In the genomic region with DNA sequence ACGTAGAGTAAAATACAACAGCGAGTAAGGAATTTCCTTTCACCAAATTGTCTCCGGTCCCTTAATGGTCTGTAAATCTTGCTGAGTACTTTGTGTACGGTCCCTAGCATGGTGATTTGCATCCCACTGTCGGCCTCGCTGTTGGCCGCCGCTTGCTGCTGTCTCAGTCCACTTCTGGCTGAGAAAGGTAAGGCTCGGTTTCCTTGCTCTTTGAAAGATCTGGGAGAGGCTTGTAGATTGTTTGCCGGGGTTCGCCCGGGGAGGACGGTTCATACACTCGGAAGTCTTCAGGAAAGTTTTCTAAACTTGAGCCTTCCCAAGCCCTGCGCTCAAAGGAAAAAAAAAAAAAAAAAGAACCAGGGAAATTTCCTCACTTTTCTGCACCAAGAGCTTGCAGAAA, we compare ENCODE assay signal across 8 mouse cellular contexts. TPM values are rescaled to one million over a fixed set of nuclear protein-coding genes. Genes with fewer than 3 reads are reported as not detected.
DNase-seq lines count a peak whose midpoint lies in the region; ATAC-seq and TF ChIP-seq lines count a peak whose summit lies in the region.

No protein-coding gene starts in this region.

- 1% methylated on average over 15 of the region's 15 CpGs for WGBS in embryonic facial prominence, embryonic 10.5 days
- 0% methylated on average over 15 of the region's 15 CpGs for WGBS in heart, embryonic 13.5 days
- under 1% methylated on average over 15 of the region's 15 CpGs for WGBS in kidney, embryonic 16.5 days
- 2% methylated on average over 15 of the region's 15 CpGs for WGBS in liver, embryonic 15.5 days (ENCODE audit: insufficient replicate concordance)
- WGBS in neural tube, embryonic 15.5 days = under 1% methylated on average over 15 of the region's 15 CpGs

- peak overlapping the region; percentile 76 for H3K9ac ChIP-seq in heart, embryonic 13.5 days
- peak overlapping the region; percentile 66 for H3K9ac ChIP-seq in kidney, embryonic 16.5 days (replicated peaks; ENCODE audit: low read length)
- no peak overlapping the region for H3K9ac ChIP-seq in liver, embryonic 15.5 days
- peak overlapping the region; percentile 40; the same call in 1 of the 2 replicates for H3K9ac ChIP-seq in neural tube, embryonic 15.5 days (replicated peaks)

- H3K36me3 ChIP-seq in embryonic facial prominence, embryonic 10.5 days (replicated peaks) = no peaks in the 10 kb centered on the region; the same call in 1 of the 2 replicates
- H3K36me3 ChIP-seq in heart, embryonic 13.5 days = peaks cover 4% of the 10 kb centered on the region
- no peaks in the 10 kb centered on the region for H3K36me3 ChIP-seq in kidney, embryonic 16.5 days (ENCODE audit: insufficient read depth, low read length)
- H3K36me3 ChIP-seq in liver, embryonic 15.5 days (replicated peaks) = no peaks in the 10 kb centered on the region
- no peaks in the 10 kb centered on the region for H3K36me3 ChIP-seq in neural tube, embryonic 15.5 days

- DNase-seq in gastrocnemius, adult 2 months = peak; percentile 74
- no peak for DNase-seq in gastrocnemius, adult 8-10 months (ENCODE audit: low spot score in 2 of 2)
- DNase-seq in embryonic facial prominence, embryonic 10.5 days (ENCODE audit: low spot score) = peak; percentile 75
- DNase-seq in spleen, postnatal 4 days (ENCODE audit: low spot score in 2 of 2) = no peak

- peak overlapping the region; percentile 74 for H3K4me3 ChIP-seq in gastrocnemius, adult 2 months
- H3K4me3 ChIP-seq in embryonic facial prominence, embryonic 10.5 days = peak overlapping the region; percentile 54
- H3K4me3 ChIP-seq in heart, embryonic 13.5 days = peak overlapping the region; percentile 53
- peak overlapping the region; percentile 52 for H3K4me3 ChIP-seq in kidney, embryonic 16.5 days (ENCODE audit: low read length)
- no peak overlapping the region for H3K4me3 ChIP-seq in liver, embryonic 15.5 days (replicated peaks)
- peak overlapping the region; percentile 39 for H3K4me3 ChIP-seq in neural tube, embryonic 15.5 days (replicated peaks)

- no peaks in the 10 kb centered on the region for H3K9me3 ChIP-seq in embryonic facial prominence, embryonic 10.5 days
- H3K9me3 ChIP-seq in heart, embryonic 13.5 days = no peaks in the 10 kb centered on the region
- no peaks in the 10 kb centered on the region for H3K9me3 ChIP-seq in kidney, embryonic 16.5 days (ENCODE audit: low read length)
- no peaks in the 10 kb centered on the region for H3K9me3 ChIP-seq in liver, embryonic 15.5 days (replicated peaks)
- no peaks in the 10 kb centered on the region for H3K9me3 ChIP-seq in neural tube, embryonic 15.5 days (replicated peaks)

- peaks cover 56% of the 10 kb centered on the region for H3K4me1 ChIP-seq in embryonic facial prominence, embryonic 10.5 days
- H3K4me1 ChIP-seq in heart, embryonic 13.5 days = peaks cover 37% of the 10 kb centered on the region
- peaks cover 47% of the 10 kb centered on the region for H3K4me1 ChIP-seq in kidney, embryonic 16.5 days (ENCODE audit: insufficient read depth, low read length)
- peaks cover 3% of the 10 kb centered on the region; the same call in 1 of the 2 replicates for H3K4me1 ChIP-seq in liver, embryonic 15.5 days (replicated peaks)
- H3K4me1 ChIP-seq in neural tube, embryonic 15.5 days = peaks cover 31% of the 10 kb centered on the region

- intact Hi-C loops in gastrocnemius, adult 2 months (cut with DNase I) = no loop called here

- TF ChIP-seq CTCF in gastrocnemius, adult 2 months (IDR thresholded peaks at IDR 0.05) = no peak

- peak overlapping the region; percentile 86 for H3K27ac ChIP-seq in gastrocnemius, adult 2 months
- peak overlapping the region; percentile 26; the same call in 1 of the 2 replicates for H3K27ac ChIP-seq in embryonic facial prominence, embryonic 10.5 days (replicated peaks)
- H3K27ac ChIP-seq in heart, embryonic 13.5 days (replicated peaks) = no peak overlapping the region
- H3K27ac ChIP-seq in kidney, embryonic 16.5 days (ENCODE audit: low read length) = 0 out of 2 replicates have a peak overlapping the region, but pooled peaks have one; percentile 7
- no peak overlapping the region for H3K27ac ChIP-seq in liver, embryonic 15.5 days (replicated peaks)
- H3K27ac ChIP-seq in neural tube, embryonic 15.5 days (replicated peaks) = no peak overlapping the region; the same call in 1 of the 2 replicates

- H3K27me3 ChIP-seq in embryonic facial prominence, embryonic 10.5 days (replicated peaks; ENCODE audit: low read depth, poor library complexity, severe bottlenecking) = peaks cover 31% of the 10 kb centered on the region
- peaks cover 33% of the 10 kb centered on the region for H3K27me3 ChIP-seq in heart, embryonic 13.5 days (replicated peaks)
- peaks cover 8% of the 10 kb centered on the region; the same call in 1 of the 2 replicates for H3K27me3 ChIP-seq in kidney, embryonic 16.5 days (ENCODE audit: insufficient read depth, low read length)
- H3K27me3 ChIP-seq in liver, embryonic 15.5 days = peaks cover 39% of the 10 kb centered on the region
- peaks cover 17% of the 10 kb centered on the region for H3K27me3 ChIP-seq in neural tube, embryonic 15.5 days (replicated peaks)

- peak overlapping the region; percentile 73 for H3K4me2 ChIP-seq in heart, embryonic 13.5 days
- peak overlapping the region; percentile 66 for H3K4me2 ChIP-seq in kidney, embryonic 16.5 days (replicated peaks; ENCODE audit: low read depth, low read length)
- peak overlapping the region; percentile 42 for H3K4me2 ChIP-seq in liver, embryonic 15.5 days
- peak overlapping the region; percentile 54 for H3K4me2 ChIP-seq in neural tube, embryonic 15.5 days

- no peak for ATAC-seq in heart, embryonic 13.5 days (ENCODE audit: extremely low read depth, insufficient number of reproducible peaks, low FRiP score, low TSS enrichment)
- peak; percentile 55; the same call in 1 of the 2 replicates for ATAC-seq in kidney, embryonic 16.5 days (ENCODE audit: low FRiP score, low TSS enrichment)
- ATAC-seq in liver, embryonic 15.5 days (ENCODE audit: insufficient read depth) = no peak
- ATAC-seq in neural tube, embryonic 15.5 days (ENCODE audit: low FRiP score) = no peak; the same call in 1 of the 2 replicates

RNA-seq across cellular contexts. Expression of gene Tmem100, which starts 0.4 kb away (rescaled TPM):
- total RNA-seq in gastrocnemius, adult 2 months (2021) = 10 to 100 TPM in 1 of 2 experiments, 1 to 10 TPM in 1; 7.4 to 19.2 TPM
- 10 to 100 TPM in 2 of 4 experiments, 1 to 10 TPM in 2; 9.1 to 24.0 (median 11.7) TPM for total RNA-seq in gastrocnemius, adult 8-10 months (2022)
- 7.0 and 7.7 TPM in 2 replicates for polyA plus RNA-seq in embryonic facial prominence, embryonic 10.5 days (2016; fragmentation: Nextera tagmentation; extraction: Ambion mirVana)
- polyA plus RNA-seq in heart, embryonic 13.5 days (2015; fragmentation: Nextera tagmentation; extraction: Ambion mirVana) = 11.4 and 12.3 TPM in 2 replicates
- 20.8 and 23.3 TPM in 2 replicates for polyA plus RNA-seq in kidney, embryonic 16.5 days (2015; fragmentation: Nextera tagmentation; extraction: Ambion mirVana)
- polyA plus RNA-seq in liver, embryonic 15.5 days (2015; fragmentation: Nextera tagmentation; extraction: Ambion mirVana) = 0.44 and 0.48 TPM in 2 replicates
- 23.0 and 24.1 TPM in 2 replicates for polyA plus RNA-seq in neural tube, embryonic 15.5 days (2015; fragmentation: Nextera tagmentation; extraction: Ambion mirVana)

RNA-seq across cellular contexts. Expression of gene Pctp, which starts 27.9 kb away (rescaled TPM):
- 1 to 10 TPM; 2.8 to 4.0 TPM for total RNA-seq in gastrocnemius, adult 2 months (2021)
- 1 to 10 TPM; 3.1 to 4.5 (median 4.3) TPM for total RNA-seq in gastrocnemius, adult 8-10 months (2022)
- 16.9 and 19.4 TPM in 2 replicates for polyA plus RNA-seq in embryonic facial prominence, embryonic 10.5 days (2016; fragmentation: Nextera tagmentation; extraction: Ambion mirVana)
- polyA plus RNA-seq in heart, embryonic 13.5 days (2015; fragmentation: Nextera tagmentation; extraction: Ambion mirVana) = 11.3 and 12.9 TPM in 2 replicates
- 14.3 and 15.8 TPM in 2 replicates for polyA plus RNA-seq in kidney, embryonic 16.5 days (2015; fragmentation: Nextera tagmentation; extraction: Ambion mirVana)
- polyA plus RNA-seq in liver, embryonic 15.5 days (2015; fragmentation: Nextera tagmentation; extraction: Ambion mirVana) = 13.6 and 15.1 TPM in 2 replicates
- polyA plus RNA-seq in neural tube, embryonic 15.5 days (2015; fragmentation: Nextera tagmentation; extraction: Ambion mirVana) = 1.7 and 4.2 TPM in 2 replicates

Comparison
In these comparisons a context has a peak if more than half of its experiments do, and no peak if none do; other contexts are left out.
1. DNase-seq: peak in gastrocnemius, adult 2 months (single experiment) and embryonic facial prominence, embryonic 10.5 days (single experiment); none in gastrocnemius, adult 8-10 months (0 of 2) and spleen, postnatal 4 days (0 of 2).
2. H3K27ac ChIP-seq: peak in gastrocnemius, adult 2 months (single experiment), embryonic facial prominence, embryonic 10.5 days (single experiment) and kidney, embryonic 16.5 days (single experiment); none in heart, embryonic 13.5 days (single experiment), liver, embryonic 15.5 days (single experiment) and neural tube, embryonic 15.5 days (single experiment).
3. Peak in every context shown above with its lines, with median percentiles within 50 percentile points of each other: H3K4me2 ChIP-seq.